Mouse (Mus musculus) E14TG2a.4 (cell line): ENCODE measurements around the gene Tmem132d.

Experiments used
- CTCF ChIP-seq: conservative IDR thresholded peaks from 2 replicates; pipeline ENCODE4 v1.5.1; 2014; ENCODE audit warnings: low read length
- NANOG ChIP-seq: IDR thresholded peaks from 2 replicates; pipeline ENCODE4 v1.6.1; 2014; ENCODE audit warnings: borderline replicate concordance, low read length, mixed read lengths

- TF ChIP-seq CTCF (no peak), NANOG (no peak)
Measured at GRCm38 (mm10) chr5:128369814-128370213, 63.1 kb downstream of the Tmem132d start.
